Mouse (Mus musculus): ENCODE measurements around the gene Prps1l3.

DNA sequence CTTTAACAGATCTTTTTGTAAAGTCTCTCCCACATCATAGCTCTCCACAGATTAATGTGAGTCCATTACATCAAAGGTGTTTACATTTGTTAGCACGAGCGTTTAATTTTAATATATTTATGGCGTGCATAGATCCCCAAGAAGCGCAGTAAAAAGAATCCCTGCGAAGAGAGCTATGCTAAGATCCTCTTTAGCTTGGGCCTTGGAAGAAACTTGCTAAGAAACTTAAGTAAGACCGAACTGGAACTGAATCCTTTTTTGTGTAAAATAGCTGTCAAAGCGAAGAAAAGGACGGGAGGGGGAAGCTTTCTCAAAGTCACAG is 34.0 kb upstream of the Prps1l3 start:
- TF ChIP-seq CTCF (IDR thresholded peaks at IDR 0.05; ENCODE audit: borderline replicate concordance, insufficient read depth, low read depth, low read length) (no peak), POLR2A (IDR thresholded peaks at IDR 0.05; ENCODE audit: borderline replicate concordance, insufficient read depth, low read length) (no peak)
